Mouse (Mus musculus): Measurements from ENCODE around the gene Hecw1. TPM values are rescaled to one million over a fixed set of nuclear protein-coding genes. Genes with fewer than 3 reads are reported as not detected.

The Hecw1 gene
- total RNA-seq, 1 experiment: 0.94 TPM

GRCm38 (mm10) chr13:14522128-14522905 is 711 bp downstream of the Hecw1 start:
- Histone ChIP-seq H3K27ac (ENCODE audit: insufficient read depth, low read depth, low read length, poor library complexity, severe bottlenecking) (no peak overlapping the region), H3K4me1 (ENCODE audit: control insufficient read depth in 2 of 2, insufficient read depth in 2 of 2, low read length in 2 of 2, poor library complexity in 1 of 2) (peaks cover 0 to 4% of the 10 kb centered on the region in 2 experiments; a peak in 1 of 4 replicates), H3K9me3 (ENCODE audit: control insufficient read depth, insufficient read depth, low read depth, low read length) (no peaks in the 10 kb centered on the region), H3K36me3 (ENCODE audit: control insufficient read depth, insufficient read depth, low read length, poor library complexity, severe bottlenecking) (no peaks in the 10 kb centered on the region), H3K9ac (ENCODE audit: insufficient read depth, low read depth, low read length, poor library complexity, severe bottlenecking) (peak overlapping the region; percentile 39), H3K4me3 (ENCODE audit: insufficient read depth in 1 of 2, low read depth in 1 of 2, low read length in 2 of 2, poor library complexity in 1 of 2, severe bottlenecking in 1 of 2) (peak overlapping the region; percentile 67 to 75)
- TF ChIP-seq ZC3H11A (IDR thresholded peaks at IDR 0.05; ENCODE audit: borderline replicate concordance, low read depth, low read length): no peak
- TF ChIP-seq MAFK (IDR thresholded peaks at IDR 0.05; ENCODE audit: insufficient read depth, low read depth, low read length): no peak
- TF ChIP-seq ZNF384 (IDR thresholded peaks at IDR 0.05; ENCODE audit: low read depth, low read length): no peak
- TF ChIP-seq HCFC1 (IDR thresholded peaks at IDR 0.05; ENCODE audit: borderline replicate concordance, insufficient read depth, low read length): no peak
- TF ChIP-seq CHD2 (IDR thresholded peaks at IDR 0.05; ENCODE audit: low read depth, low read length): no peak
- in situ Hi-C loops (cut with MboI; ENCODE audit: low sequenced_read_pairs in 2 of 2, unreplicated experiment in 2 of 2): no loop called here
- DNase-seq (ENCODE audit: low read depth, low spot score): peak; percentile 74

- H3K4me1 ChIP-seq (ENCODE audit: control insufficient read depth in 2 of 2, insufficient read depth in 2 of 2, low read length in 2 of 2, poor library complexity in 1 of 2): peaks cover 0 to 4% of the 10 kb centered on the region in 2 experiments; a peak in 1 of 4 replicates
- no peak overlapping the region for H3K27ac ChIP-seq (ENCODE audit: insufficient read depth, low read depth, low read length, poor library complexity, severe bottlenecking)
- peak; percentile 2 for DNase-seq (ENCODE audit: low read depth, low spot score)
- no peak for TF ChIP-seq ZNF384 (IDR thresholded peaks at IDR 0.05; ENCODE audit: low read depth, low read length)
- TF ChIP-seq HCFC1 (IDR thresholded peaks at IDR 0.05; ENCODE audit: borderline replicate concordance, insufficient read depth, low read length): no peak
- TF ChIP-seq ZC3H11A (IDR thresholded peaks at IDR 0.05; ENCODE audit: borderline replicate concordance, low read depth, low read length): no peak
- TF ChIP-seq MAFK (IDR thresholded peaks at IDR 0.05; ENCODE audit: insufficient read depth, low read depth, low read length): no peak
- TF ChIP-seq CHD2 (IDR thresholded peaks at IDR 0.05; ENCODE audit: low read depth, low read length): no peak
- H3K9me3 ChIP-seq (ENCODE audit: control insufficient read depth, insufficient read depth, low read depth, low read length): no peaks in the 10 kb centered on the region
- peak overlapping the region; percentile 67 to 75 for H3K4me3 ChIP-seq (ENCODE audit: insufficient read depth in 1 of 2, low read depth in 1 of 2, low read length in 2 of 2, poor library complexity in 1 of 2, severe bottlenecking in 1 of 2)
- H3K9ac ChIP-seq (ENCODE audit: insufficient read depth, low read depth, low read length, poor library complexity, severe bottlenecking): no peak overlapping the region
- in situ Hi-C loops (cut with MboI; ENCODE audit: low sequenced_read_pairs in 2 of 2, unreplicated experiment in 2 of 2): no loop called here
- H3K36me3 ChIP-seq (ENCODE audit: control insufficient read depth, insufficient read depth, low read length, poor library complexity, severe bottlenecking): no peaks in the 10 kb centered on the region
Measured at GRCm38 (mm10) chr13:14521746-14522127, 1.3 kb downstream of the Hecw1 start.

- Histone ChIP-seq H3K9ac (ENCODE audit: insufficient read depth, low read depth, low read length, poor library complexity, severe bottlenecking) (no peak overlapping the region), H3K4me1 (ENCODE audit: control insufficient read depth in 2 of 2, insufficient read depth in 2 of 2, low read length in 2 of 2, poor library complexity in 1 of 2) (peaks cover 0 to 4% of the 10 kb centered on the region in 2 experiments; a peak in 1 of 4 replicates), H3K4me3 (ENCODE audit: insufficient read depth in 1 of 2, low read depth in 1 of 2, low read length in 2 of 2, poor library complexity in 1 of 2, severe bottlenecking in 1 of 2) (no peak overlapping the region), H3K9me3 (ENCODE audit: control insufficient read depth, insufficient read depth, low read depth, low read length) (no peaks in the 10 kb centered on the region), H3K36me3 (ENCODE audit: control insufficient read depth, insufficient read depth, low read length, poor library complexity, severe bottlenecking) (no peaks in the 10 kb centered on the region), H3K27ac (ENCODE audit: insufficient read depth, low read depth, low read length, poor library complexity, severe bottlenecking) (no peak overlapping the region)
- no peak for DNase-seq (ENCODE audit: low read depth, low spot score)
- TF ChIP-seq MAFK (IDR thresholded peaks at IDR 0.05; ENCODE audit: insufficient read depth, low read depth, low read length) (no peak), CHD2 (IDR thresholded peaks at IDR 0.05; ENCODE audit: low read depth, low read length) (no peak), HCFC1 (IDR thresholded peaks at IDR 0.05; ENCODE audit: borderline replicate concordance, insufficient read depth, low read length) (no peak), ZC3H11A (IDR thresholded peaks at IDR 0.05; ENCODE audit: borderline replicate concordance, low read depth, low read length) (no peak), ZNF384 (IDR thresholded peaks at IDR 0.05; ENCODE audit: low read depth, low read length) (no peak)
- in situ Hi-C loops (cut with MboI; ENCODE audit: low sequenced_read_pairs in 2 of 2, unreplicated experiment in 2 of 2): no loop called here
Measured at GRCm38 (mm10) chr13:14519605-14520004, 3.4 kb downstream of the Hecw1 start.

GRCm38 (mm10) chr13:14517478-14517877 is 5.5 kb downstream of the Hecw1 start:
- Histone ChIP-seq H3K9ac (ENCODE audit: insufficient read depth, low read depth, low read length, poor library complexity, severe bottlenecking) (no peak overlapping the region), H3K36me3 (ENCODE audit: control insufficient read depth, insufficient read depth, low read length, poor library complexity, severe bottlenecking) (no peaks in the 10 kb centered on the region), H3K4me3 (ENCODE audit: insufficient read depth in 1 of 2, low read depth in 1 of 2, low read length in 2 of 2, poor library complexity in 1 of 2, severe bottlenecking in 1 of 2) (no peak overlapping the region), H3K27ac (ENCODE audit: insufficient read depth, low read depth, low read length, poor library complexity, severe bottlenecking) (no peak overlapping the region), H3K4me1 (ENCODE audit: control insufficient read depth in 2 of 2, insufficient read depth in 2 of 2, low read length in 2 of 2, poor library complexity in 1 of 2) (peaks cover 0 to 3% of the 10 kb centered on the region in 2 experiments; a peak in 1 of 4 replicates), H3K9me3 (ENCODE audit: control insufficient read depth, insufficient read depth, low read depth, low read length) (no peaks in the 10 kb centered on the region)
- TF ChIP-seq ZNF384 (IDR thresholded peaks at IDR 0.05; ENCODE audit: low read depth, low read length): no peak
- TF ChIP-seq CHD2 (IDR thresholded peaks at IDR 0.05; ENCODE audit: low read depth, low read length): no peak
- DNase-seq (ENCODE audit: low read depth, low spot score): no peak
- in situ Hi-C loops (cut with MboI; ENCODE audit: low sequenced_read_pairs in 2 of 2, unreplicated experiment in 2 of 2): no loop called here
